Mouse (Mus musculus): ENCODE measurements around the gene Ppm1a.

Gene Ppm1a

DNA sequence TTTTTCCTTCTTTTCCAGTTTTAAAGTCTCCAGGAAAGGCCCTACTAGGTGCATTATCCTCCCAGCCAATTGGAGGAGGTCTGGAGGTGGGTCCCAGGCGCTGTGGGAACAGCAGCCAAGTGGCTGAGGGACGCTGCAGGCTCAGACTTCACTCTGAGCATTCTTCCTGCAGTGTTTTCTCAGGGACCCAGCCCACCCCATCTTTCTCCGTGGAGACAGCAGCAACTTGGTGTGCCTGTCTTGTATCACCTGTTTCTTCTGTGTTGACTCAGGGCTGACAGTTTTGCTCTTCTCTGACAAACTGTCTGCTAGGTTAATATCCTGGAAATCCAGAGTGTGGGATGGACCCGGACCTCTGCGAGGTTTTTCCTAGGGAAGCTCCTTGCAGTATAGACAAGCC, 68.4 kb downstream of the Ppm1a start:
- DNase-seq (ENCODE audit: low read depth, low spot score) = no peak

- DNase-seq (ENCODE audit: low read depth, low spot score) = no peak
Measured at GRCm38 (mm10) chr12:72828846-72829556, 71.7 kb downstream of the Ppm1a start.

GRCm38 (mm10) chr12:72829777-72830176, 72.5 kb downstream of the Ppm1a start:
- no peak for DNase-seq (ENCODE audit: low read depth, low spot score)

DNA sequence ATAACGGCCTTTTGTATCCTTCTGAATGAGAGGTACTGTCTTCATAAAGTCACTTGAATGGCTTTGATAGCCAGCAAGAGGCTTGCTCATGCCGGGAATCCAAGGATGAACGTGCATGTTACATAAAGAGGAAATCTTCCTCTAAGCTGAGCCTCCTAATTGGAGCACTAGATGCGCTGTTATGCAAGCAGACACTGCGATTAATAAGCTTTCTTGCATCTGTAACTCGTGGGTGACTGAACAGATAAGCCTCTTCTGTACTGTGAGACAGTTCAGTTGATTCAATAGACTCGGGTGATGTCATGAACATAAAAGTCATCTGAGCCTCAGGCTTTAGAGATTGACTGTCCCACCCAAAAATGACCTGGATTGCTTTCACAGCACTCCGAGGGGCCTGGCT, 73.1 kb downstream of the Ppm1a start:
- no peak for DNase-seq (ENCODE audit: low read depth, low spot score)

DNA sequence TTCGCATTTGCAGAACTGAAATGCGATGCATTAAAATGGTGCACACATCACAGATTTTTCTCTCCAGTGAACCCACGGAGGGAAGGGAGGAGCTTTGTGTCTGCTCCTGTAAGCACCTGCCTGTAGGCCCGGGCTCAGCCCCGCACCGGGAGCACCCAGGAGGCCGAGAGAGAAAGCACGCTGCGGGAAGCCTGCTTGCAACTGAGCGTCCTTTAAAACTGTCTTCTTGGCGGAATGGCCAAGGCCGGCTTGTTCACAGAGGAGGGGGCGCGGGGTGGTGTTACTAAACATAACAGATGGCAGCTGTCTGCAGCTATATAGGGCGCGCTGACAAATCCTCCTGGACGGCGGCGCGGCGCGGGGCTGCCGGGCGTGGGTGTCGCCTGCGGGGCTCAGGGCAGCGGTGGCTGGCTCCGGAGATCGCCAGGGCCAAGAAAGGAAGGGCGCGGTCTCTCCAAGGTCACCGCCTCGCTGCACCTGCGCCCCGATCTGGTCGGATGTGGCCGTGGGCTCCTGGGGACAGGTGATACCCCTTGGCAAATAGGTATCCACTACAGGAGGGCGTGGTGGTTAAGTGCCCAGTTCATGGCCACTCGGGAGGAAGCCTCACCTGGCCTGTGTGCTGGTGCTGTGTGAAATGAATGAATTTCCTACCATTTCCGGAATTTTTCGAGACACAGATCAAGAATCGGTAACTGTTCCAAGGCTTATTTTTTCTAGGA, 74.6 kb downstream of the Ppm1a start:
- peak; percentile 48 for DNase-seq (ENCODE audit: low read depth, low spot score)

DNA sequence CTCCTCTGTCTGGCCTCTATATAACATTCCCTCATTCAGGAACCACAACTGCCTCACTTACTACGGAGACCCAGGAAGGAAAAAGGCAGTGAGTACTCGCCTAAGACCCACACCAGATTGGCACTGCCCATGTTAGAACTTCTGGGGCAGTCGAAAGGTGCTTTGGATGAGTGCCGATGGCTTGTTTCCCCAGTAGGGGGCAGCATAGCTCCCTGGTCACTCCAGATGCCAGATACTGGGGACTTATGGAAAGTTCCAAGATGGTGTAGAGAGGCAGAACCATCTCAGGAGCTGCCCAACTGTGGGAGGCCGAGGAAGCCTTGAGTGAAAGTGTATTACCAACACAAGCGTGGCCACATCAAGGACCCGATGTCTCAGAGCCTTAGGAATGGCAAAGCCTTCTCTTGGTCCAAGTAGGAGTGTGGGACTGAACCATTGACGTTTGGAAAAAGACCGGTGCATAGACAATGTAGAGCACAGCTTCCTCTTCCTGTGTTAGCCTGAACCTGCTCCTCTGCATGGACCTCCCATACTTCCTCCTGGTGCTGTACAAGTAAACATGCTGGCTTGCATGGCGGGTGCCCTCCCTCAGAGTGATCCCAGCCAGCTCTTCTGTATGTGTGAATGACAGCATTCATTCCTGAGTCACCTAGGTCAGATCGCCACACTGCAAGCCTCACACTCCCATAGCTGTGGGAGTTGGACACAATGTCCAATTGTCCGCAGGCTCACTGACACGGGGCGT, 77.7 kb downstream of the Ppm1a start:
- peak; percentile 78 for DNase-seq (ENCODE audit: low read depth, low spot score)

DNA sequence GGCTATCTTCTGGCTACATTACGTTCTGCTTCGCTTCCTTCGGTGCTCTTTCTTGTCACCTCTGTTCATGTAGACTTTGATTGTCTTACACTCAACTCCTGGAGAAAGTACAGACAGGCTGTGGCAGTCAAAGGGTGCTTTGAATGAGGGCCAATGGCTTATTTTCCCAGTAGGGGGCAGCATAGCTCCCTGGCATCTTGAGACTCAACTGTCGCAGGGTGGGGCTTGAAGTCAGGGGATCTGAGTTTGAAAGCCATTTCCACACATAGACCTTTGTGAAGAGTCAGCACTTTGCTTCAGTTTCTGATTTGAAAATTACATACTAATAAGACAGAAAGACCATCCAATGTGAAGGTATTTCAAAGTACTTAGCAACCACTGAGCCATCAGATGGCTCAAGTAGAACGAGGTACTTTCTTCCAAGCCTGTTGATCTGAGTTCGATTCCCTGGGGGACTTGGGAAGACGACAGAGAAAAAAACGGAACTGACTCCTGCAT, 78.3 kb downstream of the Ppm1a start:
- DNase-seq (ENCODE audit: low read depth, low spot score) = peak; percentile 85

DNA sequence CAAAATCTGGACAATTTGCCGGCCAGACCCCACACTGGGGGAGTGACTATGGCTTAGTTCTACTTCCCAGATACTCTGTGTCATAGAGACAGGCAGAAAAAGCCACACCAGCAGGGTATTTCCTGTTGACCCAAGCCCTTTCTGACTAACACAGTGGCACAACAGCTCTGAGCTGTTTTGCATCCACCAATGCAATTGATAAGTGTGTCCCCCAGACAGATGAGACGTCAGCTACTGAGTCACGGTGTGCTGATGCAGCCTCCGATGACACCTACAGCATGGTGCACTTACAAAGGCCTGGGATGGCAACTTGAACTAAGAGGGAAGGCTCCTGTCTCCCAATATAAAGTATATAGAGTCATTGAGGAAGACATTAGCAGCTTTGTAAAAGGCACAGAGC, 80.0 kb downstream of the Ppm1a start:
- DNase-seq (ENCODE audit: low read depth, low spot score) = no peak

DNA sequence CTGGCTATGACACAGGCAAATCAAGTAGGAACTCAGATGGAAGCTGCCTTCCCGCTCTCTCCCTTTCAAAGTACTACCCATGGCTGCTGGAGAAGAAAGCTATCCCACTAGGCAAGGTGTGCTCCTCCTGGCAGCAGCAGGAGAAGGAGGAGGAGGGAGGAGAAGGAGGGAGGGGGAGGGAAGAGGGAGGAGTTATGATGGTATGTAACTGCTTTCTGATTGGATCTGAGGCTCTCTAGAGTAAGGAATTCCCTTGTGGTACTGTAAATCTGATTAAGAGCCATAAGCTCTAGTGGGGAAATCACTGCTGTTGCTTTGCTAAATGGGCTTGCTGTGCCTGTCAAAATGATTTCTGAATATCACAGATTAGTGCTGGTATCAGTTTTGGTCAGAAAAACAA, 84.2 kb downstream of the Ppm1a start:
- DNase-seq (ENCODE audit: low read depth, low spot score) = peak; percentile 49

DNA sequence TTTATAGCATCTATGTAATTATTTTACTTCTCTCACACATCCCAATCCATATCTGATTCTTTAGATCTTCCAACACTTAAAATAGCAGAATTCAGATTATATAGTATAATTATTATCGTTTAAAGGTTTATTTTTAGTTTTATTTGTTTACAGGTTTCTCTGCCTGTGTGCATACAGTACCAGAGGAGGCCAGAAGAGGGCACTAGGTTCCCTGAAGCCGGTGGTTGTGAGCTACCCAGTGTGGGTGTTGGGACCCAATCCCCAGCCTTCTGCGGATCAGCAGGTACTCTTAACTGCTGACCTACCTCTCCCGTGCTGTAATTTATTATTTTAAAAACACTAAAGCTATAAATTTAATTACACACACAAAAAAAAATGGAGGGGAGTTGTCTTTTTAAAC, 85.9 kb downstream of the Ppm1a start:
- DNase-seq (ENCODE audit: low read depth, low spot score) = peak; percentile 76

GRCm38 (mm10) chr12:72843555-72843954, 86.3 kb downstream of the Ppm1a start:
- DNase-seq (ENCODE audit: low read depth, low spot score) = no peak

- peak; percentile 93 for DNase-seq (ENCODE audit: low read depth, low spot score)
Measured at GRCm38 (mm10) chr12:72843973-72844620, 86.8 kb downstream of the Ppm1a start.

DNA sequence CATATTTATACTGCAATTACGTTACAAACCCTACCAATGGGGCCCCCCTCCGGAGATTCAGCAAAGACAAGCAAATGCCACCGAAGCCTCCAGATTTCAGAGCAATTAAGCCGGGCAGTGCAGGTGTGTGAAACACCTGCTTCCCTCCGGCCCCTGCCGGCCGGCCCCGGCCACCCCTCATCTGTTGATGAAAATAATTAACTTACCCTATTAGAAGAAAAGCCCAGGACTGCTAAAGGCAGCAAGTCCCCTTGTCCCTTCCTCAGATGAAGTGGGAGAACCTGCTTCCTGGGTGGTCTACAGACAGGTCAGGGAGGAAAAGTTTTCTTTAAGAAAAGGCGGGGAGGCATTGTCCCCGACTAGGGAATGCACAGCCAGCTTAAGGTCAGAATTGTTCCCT, 88.7 kb downstream of the Ppm1a start:
- peak; percentile 45 for DNase-seq (ENCODE audit: low read depth, low spot score)

DNA sequence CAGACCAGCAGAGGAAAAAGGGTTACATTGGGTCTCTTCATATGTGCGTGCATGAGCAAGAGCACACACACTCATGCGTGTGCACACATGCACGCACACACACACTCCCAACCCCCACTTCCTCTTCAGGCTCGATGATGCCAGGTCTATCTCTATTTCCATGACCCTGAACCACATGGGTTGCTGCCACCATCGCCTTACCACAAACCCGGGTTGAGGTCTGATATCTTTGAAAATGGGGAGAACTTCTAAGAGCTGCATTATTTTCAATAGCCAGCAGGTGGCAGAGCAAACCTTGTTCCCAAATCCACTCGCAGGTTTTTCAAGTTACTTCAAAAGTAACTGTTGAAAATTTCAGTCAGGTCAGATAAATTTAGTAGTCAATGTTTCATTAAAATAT, 90.5 kb downstream of the Ppm1a start:
- peak; percentile 73 for DNase-seq (ENCODE audit: low read depth, low spot score)
